Mouse (Mus musculus): Measurements from ENCODE around the gene Eddm3b. TPM values are rescaled to one million over a fixed set of nuclear protein-coding genes. Genes with fewer than 3 reads are reported as not detected.

Eddm3b gene
- total and polyA plus RNA-seq, 3 experiments: not detected

GRCm38 (mm10) chr14:51128775-51129623 is 14.8 kb downstream of the Eddm3b start (continued):
- TF ChIP-seq NELFE (IDR thresholded peaks at IDR 0.05; ENCODE audit: low read depth, low read length) (peak; percentile 57), MAZ (IDR thresholded peaks at IDR 0.05; ENCODE audit: low read depth, low read length) (no peak), ZKSCAN1 (IDR thresholded peaks at IDR 0.05; ENCODE audit: low read depth, low read length) (no peak), MAX (IDR thresholded peaks at IDR 0.05; ENCODE audit: low read length) (no peak), MXI1 (IDR thresholded peaks at IDR 0.05; ENCODE audit: low read depth, low read length) (no peak), ELF1 (IDR thresholded peaks at IDR 0.05; ENCODE audit: low read depth, low read length) (0 out of 2 replicates have a peak, but pooled peaks have one; percentile 2), USF2 (IDR thresholded peaks at IDR 0.05; ENCODE audit: borderline replicate concordance in 1 of 2, insufficient read depth in 1 of 2, low read depth in 1 of 2, low read length in 2 of 2) (no peak), TBP (IDR thresholded peaks at IDR 0.05; ENCODE audit: low read depth, low read length) (peak; percentile 89), POLR2A (IDR thresholded peaks at IDR 0.05; ENCODE audit: control insufficient read depth in 1 of 2, insufficient read depth in 1 of 2, low read depth in 1 of 2, low read length in 2 of 2, poor library complexity in 1 of 2) (peak in 1 of 2 experiments; percentile 74; a peak in 2 of 4 replicates), ZC3H11A (IDR thresholded peaks at IDR 0.05; ENCODE audit: low read depth, low read length) (no peak), POLR2AphosphoS2 (IDR thresholded peaks at IDR 0.05; ENCODE audit: low read length) (no peak), CTCF (IDR thresholded peaks at IDR 0.05 in 2 of 3, conservative IDR thresholded peaks at IDR 0.05 in 1 of 3; ENCODE audit: control insufficient read depth in 1 of 3, insufficient read depth in 1 of 3, low read depth in 2 of 3, low read length in 3 of 3, poor library complexity in 1 of 3, severe bottlenecking in 1 of 3) (no peak), MEF2A (IDR thresholded peaks at IDR 0.05; ENCODE audit: extremely low read depth, insufficient replicate concordance, low read depth, low read length, poor library complexity, severe bottlenecking) (no peak), BHLHE40 (IDR thresholded peaks at IDR 0.05; ENCODE audit: borderline replicate concordance, low read depth, low read length) (no peak)

GRCm38 (mm10) chr14:51129624-51129975 is 15.4 kb downstream of the Eddm3b start:
- Histone ChIP-seq H3K36me3 (ENCODE audit: control insufficient read depth in 1 of 2, insufficient read depth in 2 of 2, low read length in 2 of 2) (peaks cover 0 to 37% of the 10 kb centered on the region in 2 experiments; a peak in 2 of 4 replicates), H3K4me3 (ENCODE audit: control insufficient read depth in 1 of 2, insufficient read depth in 1 of 2, low read depth in 2 of 2, low read length in 2 of 2) (peak overlapping the region; percentile 60 to 75), H3K27me3 (ENCODE audit: control insufficient read depth in 1 of 2, insufficient read depth in 2 of 2, low read length in 2 of 2) (no peaks in the 10 kb centered on the region), H3K9me3 (replicated peaks; ENCODE audit: insufficient read depth, low read length) (no peaks in the 10 kb centered on the region), H3K79me2 (ENCODE audit: control insufficient read depth, insufficient read depth, low read length, poor library complexity) (peaks cover 7% of the 10 kb centered on the region), H3K4me1 (ENCODE audit: control insufficient read depth in 1 of 2, insufficient read depth in 2 of 2, low read length in 2 of 2) (peaks cover 13 to 41% of the 10 kb centered on the region in 2 experiments), H3K9ac (ENCODE audit: control insufficient read depth, low read depth, low read length, poor library complexity, severe bottlenecking) (peak overlapping the region; percentile 74), H3K27ac (ENCODE audit: control insufficient read depth, low read depth, low read length) (peak overlapping the region; percentile 95)
- TF ChIP-seq CTCF (IDR thresholded peaks at IDR 0.05 in 2 of 3, conservative IDR thresholded peaks at IDR 0.05 in 1 of 3; ENCODE audit: control insufficient read depth in 1 of 3, insufficient read depth in 1 of 3, low read depth in 2 of 3, low read length in 3 of 3, poor library complexity in 1 of 3, severe bottlenecking in 1 of 3): no peak
- no peak for TF ChIP-seq SIN3A (IDR thresholded peaks at IDR 0.05; ENCODE audit: low read length)
- peak in 1 of 2 experiments; percentile 32; a peak in 2 of 4 replicates for TF ChIP-seq EP300 (IDR thresholded peaks at IDR 0.05; ENCODE audit: low read depth in 1 of 2, low read length in 2 of 2)
- TF ChIP-seq TAL1 (IDR thresholded peaks at IDR 0.05; ENCODE audit: low read length): peak; percentile 54
- DNase-seq (ENCODE audit: low read depth, low spot score): peak; percentile 67

Data from MEL (cell line).